9 mouse cellular contexts compared by ENCODE assay signal in genomic region chr17:25288842-25289241, GRCm38 (mm10). TPM values are rescaled to one million over a fixed set of nuclear protein-coding genes. Genes with fewer than 3 reads are reported as not detected.
DNase-seq lines count a peak whose midpoint lies in the region; ATAC-seq and TF ChIP-seq lines count a peak whose summit lies in the region.
"Had no signal": no experiment of that assay in that cellular context is flagged by ENCODE, and none has a peak within 500 bp of the region (broad histone marks: within the 10 kb centered on the region; RNA-seq: fewer than 3 reads in every experiment).

No protein-coding gene starts in this region.

- DNase-seq in heart, adult 18-20 months, result peak; percentile 25 to 42
- DNase-seq in spleen, adult 2 months (ENCODE audit: low read depth in 1 of 2, low spot score in 2 of 2), result peak in 1 of 2 experiments; percentile 47
- DNase-seq in spleen, adult 12 weeks (ENCODE audit: low spot score), result no peak
- peak; percentile 74 to 77 for DNase-seq in kidney, postnatal 4 days
- DNase-seq in neural tube, embryonic 11.5 days (ENCODE audit: low spot score), result peak; percentile 55

- H3K4me3 ChIP-seq in heart, embryonic 11.5 days (ENCODE audit: low read depth, low read length), result no peak overlapping the region
- H3K4me3 ChIP-seq in spleen, adult 2 months (ENCODE audit: extremely low read depth, insufficient read depth, insufficient read length), result no peak overlapping the region
- H3K4me3 ChIP-seq in bone marrow macrophage, adult 2 months (ENCODE audit: insufficient read depth, low read length), result no peak overlapping the region
- no peak overlapping the region for H3K4me3 ChIP-seq in neural tube, embryonic 11.5 days (ENCODE audit: low read depth, low read length)

- no peak overlapping the region for H3K4me2 ChIP-seq in heart, embryonic 11.5 days
- no peak overlapping the region for H3K4me2 ChIP-seq in neural tube, embryonic 11.5 days (ENCODE audit: low read depth)

- no peaks in the 10 kb centered on the region for H3K36me3 ChIP-seq in heart, embryonic 11.5 days (ENCODE audit: control insufficient read depth, insufficient read depth, low read length)
- H3K36me3 ChIP-seq in spleen, adult 2 months (ENCODE audit: control insufficient read depth, insufficient read depth, low read length), result no peaks in the 10 kb centered on the region
- H3K36me3 ChIP-seq in neural tube, embryonic 11.5 days (ENCODE audit: control insufficient read depth, insufficient read depth, low read length), result no peaks in the 10 kb centered on the region

- no peak overlapping the region for H3K9ac ChIP-seq in heart, embryonic 11.5 days (ENCODE audit: low read depth, low read length)
- H3K9ac ChIP-seq in neural tube, embryonic 11.5 days (ENCODE audit: low read length), result no peak overlapping the region

- no peak overlapping the region for H3K27ac ChIP-seq in heart, embryonic 11.5 days (ENCODE audit: low read depth, low read length)
- H3K27ac ChIP-seq in spleen, adult 2 months (ENCODE audit: insufficient read depth, low read length), result no peak overlapping the region
- no peak overlapping the region for H3K27ac ChIP-seq in bone marrow macrophage, adult 2 months (ENCODE audit: insufficient read depth, low read depth, low read length)
- H3K27ac ChIP-seq in neural tube, embryonic 11.5 days (ENCODE audit: low read depth, low read length), result no peak overlapping the region

- TF ChIP-seq POLR2A in spleen, adult 2 months (IDR thresholded peaks at IDR 0.05; ENCODE audit: low read depth, low read length), result no peak
- TF ChIP-seq POLR2A in bone marrow macrophage, adult 2 months (IDR thresholded peaks at IDR 0.05; ENCODE audit: borderline replicate concordance, low read depth, low read length), result no peak

- TF ChIP-seq CTCF in spleen, adult 2 months (IDR thresholded peaks at IDR 0.05; ENCODE audit: extremely low read depth, insufficient read depth, insufficient read length, insufficient replicate concordance), result peak; percentile 64; the same call in 1 of the 2 replicates
- TF ChIP-seq CTCF in bone marrow macrophage, adult 2 months (IDR thresholded peaks at IDR 0.05; ENCODE audit: low read depth, low read length), result peak; percentile 84

- 21% methylated on average over 4 of the region's 4 CpGs for WGBS in heart, embryonic 11.5 days (ENCODE audit: insufficient replicate concordance)
- 20% methylated on average over 4 of the region's 4 CpGs for WGBS in spleen, adult 2 months
- 30% methylated on average over 4 of the region's 4 CpGs for WGBS in neural tube, embryonic 11.5 days

- no peak for ATAC-seq in heart, embryonic 11.5 days (replicated peaks; ENCODE audit: insufficient number of reproducible peaks, low FRiP score, low TSS enrichment)
- no peak for ATAC-seq in neural tube, embryonic 11.5 days (ENCODE audit: insufficient read depth, low FRiP score, low TSS enrichment)
- no peak for ATAC-seq in inflammation-experienced regulatory T-cells, adult 6 months

- no peaks in the 10 kb centered on the region for H3K27me3 ChIP-seq in heart, embryonic 11.5 days (ENCODE audit: control insufficient read depth, insufficient read depth, low read length)
- H3K27me3 ChIP-seq in spleen, adult 2 months (ENCODE audit: control insufficient read depth, insufficient read depth, low read length), result no peaks in the 10 kb centered on the region
- no peaks in the 10 kb centered on the region for H3K27me3 ChIP-seq in neural tube, embryonic 11.5 days (ENCODE audit: control insufficient read depth, insufficient read depth, low read length)

- no peaks in the 10 kb centered on the region for H3K9me3 ChIP-seq in heart, embryonic 11.5 days (replicated peaks; ENCODE audit: control insufficient read depth, low read length)
- no peaks in the 10 kb centered on the region for H3K9me3 ChIP-seq in neural tube, embryonic 11.5 days (ENCODE audit: control insufficient read depth, low read length)

- H3K4me1 ChIP-seq in heart, embryonic 11.5 days (ENCODE audit: control insufficient read depth, insufficient read depth, low read length), result no peaks in the 10 kb centered on the region
- no peaks in the 10 kb centered on the region for H3K4me1 ChIP-seq in spleen, adult 2 months (ENCODE audit: control insufficient read depth, insufficient read depth, insufficient read length)
- no peaks in the 10 kb centered on the region for H3K4me1 ChIP-seq in bone marrow macrophage, adult 2 months (ENCODE audit: control insufficient read depth, insufficient read depth, low read length)
- H3K4me1 ChIP-seq in neural tube, embryonic 11.5 days (ENCODE audit: control insufficient read depth, insufficient read depth, low read length), result no peaks in the 10 kb centered on the region

RNA-seq across cellular contexts. Expression of gene Prss34, which starts 9.4 kb away (rescaled TPM):
- under 1 TPM; 0.46 to 0.50 TPM for total RNA-seq in heart, adult 18-20 months (2021)
- polyA plus RNA-seq in heart, embryonic 11.5 days (2014; fragmentation: Nextera tagmentation; extraction: Ambion mirVana), result not detected in 2 replicates
- 2.5 and 2.7 TPM in 2 replicates for polyA plus RNA-seq in spleen, adult 2 months (2012; rRNA removed)
- polyA plus RNA-seq in bone marrow macrophage, adult 2 months (2012; ENCODE audit: insufficient read depth, insufficient read length, missing spikeins), result 1.2 TPM in 1 of 2 replicates, not detected in the other
- 0.25 TPM in 1 of 2 replicates, not detected in the other for polyA plus RNA-seq in neural tube, embryonic 11.5 days (2014; fragmentation: Nextera tagmentation; extraction: Ambion mirVana)
- polyA plus RNA-seq in inflammation-experienced regulatory T-cells, adult 6 months (2017; shearing (Covaris generic)), result not detected
- total RNA-seq: layer of hippocampus, adult 8-10 months had no signal

RNA-seq across cellular contexts. Expression of gene Ube2i, which starts 14.4 kb away (rescaled TPM):
- total RNA-seq in heart, adult 18-20 months (2021), result 100 to 1,000 TPM in 1 of 2 experiments, 10 to 100 TPM in 1; 90.7 to 105 TPM
- 471 and 482 TPM in 2 replicates for polyA plus RNA-seq in heart, embryonic 11.5 days (2014; fragmentation: Nextera tagmentation; extraction: Ambion mirVana)
- 95.2 and 102 TPM in 2 replicates for polyA plus RNA-seq in spleen, adult 2 months (2012; rRNA removed)
- polyA plus RNA-seq in bone marrow macrophage, adult 2 months (2012; ENCODE audit: insufficient read depth, insufficient read length, missing spikeins), result 221 and 242 TPM in 2 replicates
- 774 and 803 TPM in 2 replicates for polyA plus RNA-seq in neural tube, embryonic 11.5 days (2014; fragmentation: Nextera tagmentation; extraction: Ambion mirVana)
- polyA plus RNA-seq in inflammation-experienced regulatory T-cells, adult 6 months (2017; shearing (Covaris generic)), result 100 to 1,000 TPM; 418 to 487 (median 438) TPM

RNA-seq across cellular contexts. Expression of gene Prss28, which starts 19.6 kb away (rescaled TPM):
- not detected for total RNA-seq in heart, adult 18-20 months (2021)
- not detected in 2 replicates for polyA plus RNA-seq in heart, embryonic 11.5 days (2014; fragmentation: Nextera tagmentation; extraction: Ambion mirVana)
- polyA plus RNA-seq in spleen, adult 2 months (2012; rRNA removed), result not detected in 2 replicates
- polyA plus RNA-seq in bone marrow macrophage, adult 2 months (2012; ENCODE audit: insufficient read depth, insufficient read length, missing spikeins), result not detected in 2 replicates
- polyA plus RNA-seq in neural tube, embryonic 11.5 days (2014; fragmentation: Nextera tagmentation; extraction: Ambion mirVana), result not detected in 2 replicates
- polyA plus RNA-seq in inflammation-experienced regulatory T-cells, adult 6 months (2017; shearing (Covaris generic)), result not detected
- total RNA-seq: layer of hippocampus, adult 8-10 months had no signal

RNA-seq across cellular contexts. Expression of gene Prss29, which starts 29.6 kb away (rescaled TPM):
- total RNA-seq in heart, adult 18-20 months (2021), result not detected
- not detected in 2 replicates for polyA plus RNA-seq in heart, embryonic 11.5 days (2014; fragmentation: Nextera tagmentation; extraction: Ambion mirVana)
- 0.26 and 0.32 TPM in 2 replicates for polyA plus RNA-seq in spleen, adult 2 months (2012; rRNA removed)
- polyA plus RNA-seq in bone marrow macrophage, adult 2 months (2012; ENCODE audit: insufficient read depth, insufficient read length, missing spikeins), result not detected in 2 replicates
- polyA plus RNA-seq in neural tube, embryonic 11.5 days (2014; fragmentation: Nextera tagmentation; extraction: Ambion mirVana), result not detected in 2 replicates
- not detected for polyA plus RNA-seq in inflammation-experienced regulatory T-cells, adult 6 months (2017; shearing (Covaris generic))
- total RNA-seq: layer of hippocampus, adult 8-10 months had no signal

RNA-seq across cellular contexts. Expression of gene Baiap3, which starts 32.7 kb away (rescaled TPM):
- 1 to 10 TPM in 1 of 2 experiments, under 1 TPM in 1; 0.62 to 1.3 TPM for total RNA-seq in heart, adult 18-20 months (2021)
- 0.35 and 0.63 TPM in 2 replicates for polyA plus RNA-seq in heart, embryonic 11.5 days (2014; fragmentation: Nextera tagmentation; extraction: Ambion mirVana)
- 23.1 and 23.8 TPM in 2 replicates for polyA plus RNA-seq in spleen, adult 2 months (2012; rRNA removed)
- polyA plus RNA-seq in bone marrow macrophage, adult 2 months (2012; ENCODE audit: insufficient read depth, insufficient read length, missing spikeins), result not detected in 2 replicates
- 1.4 and 1.8 TPM in 2 replicates for polyA plus RNA-seq in neural tube, embryonic 11.5 days (2014; fragmentation: Nextera tagmentation; extraction: Ambion mirVana)
- polyA plus RNA-seq in inflammation-experienced regulatory T-cells, adult 6 months (2017; shearing (Covaris generic)), result 10 to 100 TPM in 2 of 3 experiments, 1 to 10 TPM in 1; 2.6 to 42.7 (median 10.9) TPM
